Mouse (Mus musculus) CH12.LX (cell line): ENCODE measurements at regions not wholly inside any gene's neighbourhood (a gene's known extent, or its start where the extent isn't known, plus 50 kb on each side); places are given as distances from the start of the nearest gene placed in this dataset.

ENCODE experiments used
- BHLHE40 ChIP-seq: IDR thresholded peaks from 2 replicates; pipeline ENCODE4 v1.6.1; 2011; ENCODE audit warnings: mild to moderate bottlenecking, low read depth, low read length, improper control_type of control experiment
- CTCF ChIP-seq, 2 experiments: IDR thresholded peaks in 1 of 2; conservative IDR thresholded peaks in 1 of 2; 2 replicates each; pipeline ENCODE4 v1.5.1; 2011 to 2012; ENCODE audit warnings: low read depth in 2 of 2, low read length in 2 of 2, improper control_type of control experiment in 1 of 2, inconsistent platforms in 1 of 2, mild to moderate bottlenecking in 1 of 2, moderate library complexity in 1 of 2
- ETS1 ChIP-seq: conservative IDR thresholded peaks from 2 replicates; pipeline ENCODE4 v1.6.1; 2012; ENCODE audit warnings: low read depth, mild to moderate bottlenecking, inconsistent platforms, low read length, improper control_type of control experiment, moderate library complexity
- POLR2A ChIP-seq: IDR thresholded peaks from 2 replicates; pipeline ENCODE4 v1.6.1; 2011; ENCODE audit warnings: low read depth, mild to moderate bottlenecking, improper control_type of control experiment, low read length
- SIN3A ChIP-seq: IDR thresholded peaks from 2 replicates; pipeline ENCODE4 v1.6.1; 2012; ENCODE audit warnings: low read length, improper control_type of control experiment, inconsistent platforms
- SMC3 ChIP-seq: IDR thresholded peaks from 2 replicates; pipeline ENCODE4 v1.6.1; 2011; ENCODE audit warnings: low read depth, low read length, improper control_type of control experiment
- TCF12 ChIP-seq: IDR thresholded peaks from 2 replicates; pipeline ENCODE4 v1.6.1; 2014; ENCODE audit warnings: low read depth, mild to moderate bottlenecking, inconsistent platforms, low read length, improper control_type of control experiment

- TF ChIP-seq SMC3, result no peak
- no peak; the same call in 1 of the 2 replicates for TF ChIP-seq ETS1
- no peak for TF ChIP-seq CTCF (conservative IDR thresholded peaks at IDR 0.05 in 1 of 2, IDR thresholded peaks at IDR 0.05 in 1 of 2; ENCODE audit: low read depth in 2 of 2, low read length in 2 of 2)
- no peak for TF ChIP-seq POLR2A
- no peak for TF ChIP-seq TCF12
- TF ChIP-seq BHLHE40, result no peak
- TF ChIP-seq SIN3A, result 0 out of 2 replicates have a peak, but pooled peaks have one; percentile 25
These were observed 57.8 kb upstream of the Dgkh start for GRCm38 (mm10) chr14:78790374-78790773.
